Mouse (Mus musculus) cerebellum, adult 2 months (tissue): ENCODE data around the gene Esrrb. TPM values are rescaled to one million over a fixed set of nuclear protein-coding genes. Genes with fewer than 3 reads are reported as not detected.

ENCODE experiments used
- DNase-seq, 2 experiments: peaks; one replicate each; pipeline ENCODE4 v3.0.0; 2021
- H3K27ac ChIP-seq: fragments of 200-500 bp; 2 replicates; pipeline ENCODE4 v1.5.1; 2012; ENCODE audit warnings: low read length, control low read depth, inconsistent platforms; ENCODE audit not compliant: insufficient read depth
- H3K27me3 ChIP-seq: fragments of 200-500 bp; 2 replicates; pipeline ENCODE4 v1.6.1; 2012; ENCODE audit warnings: inconsistent platforms, mild to moderate bottlenecking, low read length, moderate library complexity; ENCODE audit not compliant: control insufficient read depth, insufficient read depth
- H3K4me1 ChIP-seq: fragments of 200-500 bp; 2 replicates; pipeline ENCODE4 v1.6.1; 2011; ENCODE audit warnings: low read length; ENCODE audit not compliant: control insufficient read depth, insufficient read depth
- H3K4me3 ChIP-seq: fragments of 200-500 bp; replicated peaks from 2 replicates; pipeline ENCODE3; 2011; ENCODE audit warnings: mild to moderate bottlenecking, low read depth, low read length, control low read depth; ENCODE audit not compliant: insufficient read depth
- CTCF ChIP-seq: fragments of 200-500 bp; IDR thresholded peaks from 2 replicates; pipeline ENCODE4 v1.5.1; 2011; ENCODE audit warnings: low read depth, mild to moderate bottlenecking, control low read depth, low read length, moderate library complexity, borderline replicate concordance; ENCODE audit not compliant: insufficient read depth
- POLR2A ChIP-seq: fragments of 200-500 bp; IDR thresholded peaks from 2 replicates; pipeline ENCODE4 v1.6.1; 2011; ENCODE audit warnings: low read length, control low read depth, borderline replicate concordance; ENCODE audit not compliant: insufficient read depth
- WGBS: fragments of 180-500 bp; shearing (Covaris S2); methylation state at CpG from one replicate; pipeline ENCODE4 v1.1.7; 2018; 5-methylcytosine and 5-hydroxymethylcytosine counted together
- polyA plus RNA-seq: library from polyadenylated mRNA; depleted of rRNA; stranded (reverse); fragments of >200 nt; gene quantifications from 2 replicates; pipeline ENCODE4 v1.2.3, GENCODE M21; 2012

Gene Esrrb
- polyA plus RNA-seq, 1 experiment = 9.8 TPM

DNA sequence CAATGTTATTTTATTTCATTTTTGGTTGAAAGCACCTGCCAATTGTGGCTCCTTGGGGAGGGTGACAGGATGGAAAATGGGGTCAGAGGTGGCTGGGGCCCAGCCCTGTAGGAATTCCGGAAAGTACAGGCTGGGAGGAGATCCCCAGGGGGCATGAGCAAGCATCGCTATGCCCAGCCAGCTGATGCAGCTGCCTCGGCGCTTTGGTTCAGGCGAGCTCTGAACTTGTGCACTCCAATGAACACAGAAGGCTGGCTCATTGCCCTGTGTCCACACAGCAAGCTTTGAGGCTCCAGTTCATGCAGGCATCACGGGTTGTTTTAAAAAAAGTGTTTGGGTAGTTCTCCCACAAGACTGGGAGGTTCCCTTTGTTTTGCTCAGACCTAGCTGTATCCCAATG is 156.8 kb downstream of the Esrrb start:
- Histone ChIP-seq H3K4me3 (no peak overlapping the region), H3K27me3 (no peaks in the 10 kb centered on the region), H3K4me1 (no peaks in the 10 kb centered on the region; the same call in 1 of the 2 replicates), H3K27ac (no peak overlapping the region)
- TF ChIP-seq CTCF (no peak), POLR2A (no peak)
- no peak for DNase-seq
- 62% methylated on average over 6 of the region's 6 CpGs for WGBS

DNA sequence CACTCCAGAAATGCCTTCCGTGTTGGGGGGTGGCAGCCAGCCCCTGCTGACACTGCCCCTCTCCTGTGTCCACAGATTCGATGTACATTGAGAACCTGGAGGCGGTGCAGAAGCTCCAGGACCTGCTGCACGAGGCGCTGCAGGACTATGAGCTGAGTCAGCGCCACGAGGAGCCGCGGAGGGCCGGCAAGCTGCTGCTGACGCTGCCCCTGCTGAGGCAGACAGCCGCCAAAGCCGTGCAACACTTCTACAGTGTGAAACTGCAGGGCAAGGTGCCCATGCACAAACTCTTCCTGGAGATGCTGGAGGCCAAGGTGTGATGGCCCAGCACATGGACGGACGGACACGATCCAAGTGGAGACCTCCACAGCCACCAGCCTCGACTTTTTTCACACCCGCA is 157.8 kb downstream of the Esrrb start:
- Histone ChIP-seq H3K4me3 (no peak overlapping the region), H3K27me3 (no peaks in the 10 kb centered on the region), H3K4me1 (no peaks in the 10 kb centered on the region; the same call in 1 of the 2 replicates), H3K27ac (no peak overlapping the region)
- peak; percentile 32 to 34 for DNase-seq
- 9% methylated on average over 18 of the region's 18 CpGs for WGBS
- TF ChIP-seq CTCF (no peak), POLR2A (no peak)

DNA sequence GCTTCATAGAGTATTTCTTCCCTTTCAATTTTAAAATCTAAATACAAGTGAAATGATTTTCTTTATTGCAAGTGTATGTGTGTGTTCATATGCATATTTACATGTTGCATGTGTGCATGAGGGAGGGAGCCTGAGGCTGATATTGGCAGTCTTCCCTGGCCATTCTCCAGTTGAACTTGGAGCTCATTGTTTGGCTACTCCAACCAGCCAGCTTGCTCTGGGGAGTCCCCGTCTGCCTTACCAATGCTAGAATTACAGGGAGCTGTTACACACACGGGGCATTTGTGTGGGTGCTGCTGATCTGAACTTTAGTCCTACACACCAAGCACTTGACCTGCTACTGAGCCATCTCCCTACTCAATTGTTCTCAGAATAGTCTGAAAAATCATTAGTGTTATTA is 173.4 kb downstream of the Esrrb start:
- Histone ChIP-seq H3K4me3 (no peak overlapping the region), H3K4me1 (no peaks in the 10 kb centered on the region), H3K27ac (no peak overlapping the region), H3K27me3 (no peaks in the 10 kb centered on the region)
- TF ChIP-seq CTCF = no peak
- no peak for TF ChIP-seq POLR2A
- DNase-seq = no peak
- WGBS = 6% methylated on average over 2 of the region's 2 CpGs

DNA sequence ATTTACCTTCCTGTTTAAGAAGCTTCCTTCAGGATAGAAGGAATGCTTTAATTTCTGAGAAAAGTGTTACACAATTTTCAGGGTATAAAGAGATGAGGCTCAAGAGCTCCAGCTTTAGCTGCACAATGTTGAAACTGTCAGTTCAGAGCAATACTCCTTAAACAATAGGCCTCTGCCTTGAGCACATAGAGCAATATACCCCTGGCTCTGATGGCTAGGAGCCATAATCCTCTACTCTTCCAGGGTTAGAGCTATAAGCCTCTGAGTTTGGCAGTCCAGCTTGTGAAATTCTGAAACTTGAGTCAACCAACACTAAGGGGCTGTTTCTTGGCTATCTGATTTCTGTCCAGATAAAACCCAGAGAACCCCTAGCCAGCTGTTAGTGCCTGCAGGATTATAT is 176.9 kb downstream of the Esrrb start:
- TF ChIP-seq POLR2A = no peak
- TF ChIP-seq CTCF = no peak
- DNase-seq = no peak
- H3K27ac ChIP-seq = no peak overlapping the region
- no peaks in the 10 kb centered on the region for H3K4me1 ChIP-seq
- no peaks in the 10 kb centered on the region for H3K27me3 ChIP-seq
- no peak overlapping the region for H3K4me3 ChIP-seq

DNA sequence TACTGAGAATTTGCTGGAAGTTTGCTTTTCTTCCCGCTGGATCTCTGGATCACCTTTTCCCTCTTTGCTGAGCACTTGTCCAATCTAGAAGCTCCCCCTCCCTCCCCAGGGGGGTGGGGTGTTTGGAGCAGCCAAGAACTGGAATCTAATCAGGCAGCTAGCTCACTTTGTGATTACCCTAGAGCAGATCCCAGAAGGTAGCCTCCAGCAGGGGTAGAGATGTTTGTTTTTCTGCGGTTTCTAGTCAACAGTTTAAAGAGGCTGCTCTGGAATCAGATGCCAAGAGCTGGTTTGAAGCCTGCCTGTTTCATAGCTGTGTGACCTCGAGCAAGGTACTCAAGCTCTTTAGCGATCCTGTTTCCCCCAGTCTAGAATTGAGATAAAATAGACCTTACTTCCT is 177.8 kb downstream of the Esrrb start:
- no peak overlapping the region for H3K4me3 ChIP-seq
- DNase-seq = no peak
- no peak for TF ChIP-seq POLR2A
- no peak for TF ChIP-seq CTCF
- no peaks in the 10 kb centered on the region for H3K27me3 ChIP-seq
- H3K27ac ChIP-seq = no peak overlapping the region
- H3K4me1 ChIP-seq = no peaks in the 10 kb centered on the region
- 68% methylated on average over 4 of the region's 4 CpGs for WGBS

DNA sequence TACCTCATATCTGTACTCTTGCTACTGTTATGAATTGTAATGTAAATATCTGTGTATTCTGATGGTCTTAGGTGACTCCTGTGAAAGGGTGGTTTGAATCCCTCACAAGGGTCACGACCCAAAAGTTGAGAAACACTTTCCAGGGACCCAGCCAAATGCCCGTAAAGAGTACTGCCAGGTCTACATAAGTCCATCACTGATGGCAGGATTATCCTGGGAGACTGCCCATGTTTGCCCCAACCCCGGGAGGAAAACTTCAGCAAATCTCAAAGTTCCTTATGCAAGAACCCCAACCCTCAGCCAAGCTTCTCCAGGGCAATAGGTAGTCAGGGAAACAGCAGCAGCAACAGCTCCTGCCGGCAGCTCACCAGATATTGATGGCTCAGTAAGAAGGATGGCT is 178.6 kb downstream of the Esrrb start:
- no peaks in the 10 kb centered on the region for H3K4me1 ChIP-seq
- WGBS = 67% methylated on average over 4 of the region's 4 CpGs
- no peak for DNase-seq
- no peak overlapping the region for H3K4me3 ChIP-seq
- H3K27me3 ChIP-seq = no peaks in the 10 kb centered on the region
- TF ChIP-seq POLR2A (no peak), CTCF (no peak)
- H3K27ac ChIP-seq = no peak overlapping the region

DNA sequence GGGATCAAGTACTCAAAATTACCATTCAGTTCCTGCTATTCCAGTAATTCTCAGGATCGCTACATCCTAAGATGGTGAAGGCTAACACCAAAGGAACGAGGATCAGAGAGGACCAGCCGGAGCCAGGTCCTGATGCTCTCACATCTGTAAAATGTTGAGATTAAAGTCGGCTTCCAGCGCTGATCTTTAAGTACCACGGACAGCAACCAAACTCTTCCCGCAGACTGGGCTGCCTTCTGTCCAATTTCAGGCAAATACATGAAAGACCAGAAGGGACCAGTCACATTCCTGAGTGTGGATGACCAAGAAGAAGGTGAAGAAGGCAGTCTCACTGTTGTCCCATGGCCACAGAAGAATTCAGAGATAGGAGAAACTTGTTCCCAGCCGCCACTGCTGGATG is 186.9 kb downstream of the Esrrb start:
- H3K27ac ChIP-seq = no peak overlapping the region
- no peaks in the 10 kb centered on the region; the same call in 1 of the 2 replicates for H3K27me3 ChIP-seq
- no peaks in the 10 kb centered on the region for H3K4me1 ChIP-seq
- no peak for TF ChIP-seq POLR2A
- TF ChIP-seq CTCF = no peak
- no peak overlapping the region for H3K4me3 ChIP-seq
- no peak for DNase-seq
- 35% methylated on average over 8 of the region's 8 CpGs for WGBS

DNA sequence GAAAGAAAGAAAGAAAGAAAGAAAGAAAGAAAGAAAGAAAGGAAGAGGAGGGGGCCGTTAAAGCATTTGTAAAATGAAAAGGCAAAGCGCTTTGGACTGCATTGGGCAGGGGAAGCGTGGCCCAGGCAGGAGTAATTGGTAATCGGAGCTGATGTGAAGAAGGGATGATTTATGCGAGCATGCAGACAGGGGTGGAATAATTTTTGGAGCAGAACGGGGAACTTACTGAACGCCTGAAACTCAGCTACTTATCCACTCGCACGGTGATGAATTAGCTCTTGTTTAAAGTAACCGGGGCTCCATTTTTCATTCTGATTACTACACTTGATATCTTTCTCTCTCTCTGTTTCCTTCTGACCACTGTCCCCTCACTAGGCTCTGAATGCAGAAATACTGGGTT is 192.1 kb downstream of the Esrrb start:
- no peak for DNase-seq
- 54% methylated on average over 10 of the region's 10 CpGs for WGBS
- no peak overlapping the region for H3K27ac ChIP-seq
- no peaks in the 10 kb centered on the region for H3K4me1 ChIP-seq
- no peaks in the 10 kb centered on the region; the same call in 1 of the 2 replicates for H3K27me3 ChIP-seq
- no peak overlapping the region for H3K4me3 ChIP-seq
- no peak for TF ChIP-seq POLR2A
- TF ChIP-seq CTCF = no peak
